In genomic region chr15:25930657-25931056, GRCm38 (mm10) we compare ENCODE assay signal across 30 mouse cellular contexts. TPM values are rescaled to one million over a fixed set of nuclear protein-coding genes. Genes with fewer than 3 reads are reported as not detected.
DNase-seq lines count a peak whose midpoint lies in the region; TF ChIP-seq lines count a peak whose summit lies in the region.
"Had no signal": no experiment of that assay in that cellular context is flagged by ENCODE, and none has a peak within 500 bp of the region (broad histone marks: within the 10 kb centered on the region; RNA-seq: fewer than 3 reads in every experiment).

No protein-coding gene starts in this region.

- H3K4me1 ChIP-seq in heart, adult 2 months (ENCODE audit: control insufficient read depth, insufficient read depth, low read length): peaks cover 31% of the 10 kb centered on the region
- H3K4me1 ChIP-seq: neural tube, embryonic 12.5 days had no signal

- TF ChIP-seq POLR2A in heart, adult 2 months (IDR thresholded peaks at IDR 0.05; ENCODE audit: insufficient read depth, low read depth, low read length): no peak

- peak overlapping the region; percentile 86 for H3K27ac ChIP-seq in heart, adult 2 months
- peak overlapping the region; percentile 72; the same call in 1 of the 2 replicates for H3K27ac ChIP-seq in layer of hippocampus, adult 2 months
- H3K27ac ChIP-seq: embryonic facial prominence, embryonic 10.5 days; embryonic facial prominence, embryonic 15.5 days; forebrain, embryonic 12.5 days; intestine, embryonic 15.5 days; limb, embryonic 15.5 days; liver, embryonic 13.5 days; midbrain, embryonic 12.5 days; neural tube, embryonic 12.5 days; stomach, postnatal 0 days had no signal

- DNase-seq in heart, adult 2 months: no peak
- DNase-seq in heart, postnatal 25 days (ENCODE audit: low spot score): no peak
- DNase-seq in layer of hippocampus, adult 2 months (ENCODE audit: low spot score in 2 of 2): no peak
- DNase-seq in layer of hippocampus, postnatal 14 days (ENCODE audit: low spot score in 2 of 2): no peak
- peak; percentile 53 for DNase-seq in kidney, postnatal 14 days
- no peak for DNase-seq in cerebellum, adult 11-12 months
- DNase-seq in cerebellum, adult 18-20 months: no peak
- DNase-seq: adrenal gland, postnatal 14 days; cerebellum, adult 2 months; cerebellum, postnatal 25 days; forebrain, postnatal 0 days; gastrocnemius, postnatal 10 days; left cerebral cortex, postnatal 4 days; liver, embryonic 13.5 days; lung, adult 18-20 months; lung, postnatal 4 days; right cerebral cortex, postnatal 4 days; thymus, adult 2 months; thymus, postnatal 36 days had no signal

- intact Hi-C loops in heart, adult 2 months (cut with DNase I): no loop called here
- intact Hi-C loops in heart, postnatal 25 days (cut with DNase I): no loop called here

- H3K79me2 ChIP-seq in heart, adult 2 months (replicated peaks; ENCODE audit: control insufficient read depth, insufficient read depth, low read length): no peaks in the 10 kb centered on the region

- H3K9ac ChIP-seq in heart, adult 2 months (ENCODE audit: low read depth, low read length): no peak overlapping the region
- H3K9ac ChIP-seq: embryonic facial prominence, embryonic 15.5 days; forebrain, embryonic 12.5 days; forebrain, postnatal 0 days; heart, embryonic 12.5 days; intestine, embryonic 15.5 days; limb, embryonic 15.5 days; liver, embryonic 13.5 days; midbrain, embryonic 12.5 days; neural tube, embryonic 12.5 days had no signal

- no peak for TF ChIP-seq CTCF in heart, adult 2 months (IDR thresholded peaks at IDR 0.05)
- TF ChIP-seq CTCF in layer of hippocampus, adult 2 months (conservative IDR thresholded peaks at IDR 0.05): no peak

- H3K36me3 ChIP-seq in heart, adult 2 months (ENCODE audit: control insufficient read depth, insufficient read depth, low read length): peaks cover 5% of the 10 kb centered on the region; the same call in 1 of the 2 replicates
- H3K36me3 ChIP-seq: embryonic facial prominence, embryonic 10.5 days; embryonic facial prominence, embryonic 15.5 days; forebrain, embryonic 12.5 days; heart, embryonic 12.5 days; intestine, embryonic 15.5 days; limb, embryonic 15.5 days; liver, embryonic 13.5 days; midbrain, embryonic 12.5 days; neural tube, embryonic 12.5 days had no signal

- H3K4me3 ChIP-seq in heart, adult 2 months: no peak overlapping the region
- no peak overlapping the region for H3K4me3 ChIP-seq in layer of hippocampus, adult 2 months
- H3K4me3 ChIP-seq: embryonic facial prominence, embryonic 10.5 days; embryonic facial prominence, embryonic 15.5 days; forebrain, embryonic 12.5 days; heart, embryonic 12.5 days; intestine, embryonic 15.5 days; limb, embryonic 15.5 days; liver, embryonic 13.5 days; megakaryocyte, embryonic 14.5 days; midbrain, embryonic 12.5 days; myocyte; neural tube, embryonic 12.5 days had no signal

- TF ChIP-seq EP300 in heart, adult 2 months (IDR thresholded peaks at IDR 0.05; ENCODE audit: insufficient read depth, low read depth, low read length): 0 out of 2 replicates have a peak, but pooled peaks have one; percentile 47

- WGBS in heart, adult 2 months: 78% methylated on average over 5 of the region's 5 CpGs

- H3K27me3 ChIP-seq in heart, adult 2 months (ENCODE audit: control insufficient read depth, insufficient read depth, low read length): no peaks in the 10 kb centered on the region
- H3K27me3 ChIP-seq: embryonic facial prominence, embryonic 15.5 days; forebrain, embryonic 12.5 days; heart, embryonic 12.5 days; intestine, embryonic 15.5 days; limb, embryonic 15.5 days; liver, embryonic 13.5 days; megakaryocyte, embryonic 14.5 days; midbrain, embryonic 12.5 days; neural tube, embryonic 12.5 days had no signal

RNA-seq across cellular contexts. Expression of gene Zfp622, which starts 53.5 kb away (rescaled TPM):
- total RNA-seq in heart, adult 2 months (2021): 10 to 100 TPM; 22.5 to 25.4 TPM
- polyA plus RNA-seq in heart, adult 2 months (2012; rRNA removed): 8.3 and 13.9 TPM in 2 replicates
- 10 to 100 TPM; 21.1 to 22.2 TPM for total RNA-seq in heart, postnatal 25 days (2021)
- total RNA-seq in layer of hippocampus, adult 2 months (2021): 10 to 100 TPM; 44.5 to 45.4 TPM
- total RNA-seq in layer of hippocampus, postnatal 14 days (2021): 10 to 100 TPM; 31.0 to 36.8 TPM
